Mouse (Mus musculus): ENCODE data around the gene Tssk1. TPM values are rescaled to one million over a fixed set of nuclear protein-coding genes. Genes with fewer than 3 reads are reported as not detected.

Tssk1 gene
- total and polyA plus RNA-seq, 3 experiments, result 0.16 TPM; not detected in 2

DNA sequence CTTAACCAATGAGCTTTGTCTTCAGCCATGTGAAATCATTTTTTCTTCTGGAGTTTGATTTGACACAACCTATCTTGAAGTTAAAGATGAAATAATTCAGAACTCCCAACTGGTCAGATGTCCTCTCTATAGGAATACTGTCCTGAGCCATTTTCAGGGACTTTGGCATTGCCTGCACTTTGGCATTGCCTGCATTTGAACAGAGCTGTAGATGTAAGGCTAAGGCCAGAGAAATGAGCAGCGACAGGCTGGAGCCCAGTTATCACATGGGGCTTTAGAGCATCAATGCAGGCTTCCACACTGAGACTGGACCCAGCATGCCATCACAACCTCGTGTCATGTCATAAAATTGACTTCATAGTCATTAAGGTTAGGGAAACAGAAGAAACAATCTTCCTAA lies 40.8 kb upstream of the Tssk1 start:
- H3K4me3 ChIP-seq (ENCODE audit: low read depth, low read length), result no peak overlapping the region
- no peak for TF ChIP-seq GATA2 (IDR thresholded peaks at IDR 0.05; ENCODE audit: borderline replicate concordance, low read depth, low read length)
- TF ChIP-seq TAL1 (conservative IDR thresholded peaks at IDR 0.05; ENCODE audit: low read depth, low read length), result no peak
- TF ChIP-seq CTCF (IDR thresholded peaks at IDR 0.05; ENCODE audit: low read depth, low read length), result no peak
- TF ChIP-seq POLR2AphosphoS5 (IDR thresholded peaks at IDR 0.05; ENCODE audit: insufficient replicate concordance, low read depth, low read length), result no peak
- no peak for TF ChIP-seq GATA1 (IDR thresholded peaks at IDR 0.05; ENCODE audit: borderline replicate concordance, low read length)
- H3K36me3 ChIP-seq (replicated peaks), result peaks cover 92% of the 10 kb centered on the region

DNA sequence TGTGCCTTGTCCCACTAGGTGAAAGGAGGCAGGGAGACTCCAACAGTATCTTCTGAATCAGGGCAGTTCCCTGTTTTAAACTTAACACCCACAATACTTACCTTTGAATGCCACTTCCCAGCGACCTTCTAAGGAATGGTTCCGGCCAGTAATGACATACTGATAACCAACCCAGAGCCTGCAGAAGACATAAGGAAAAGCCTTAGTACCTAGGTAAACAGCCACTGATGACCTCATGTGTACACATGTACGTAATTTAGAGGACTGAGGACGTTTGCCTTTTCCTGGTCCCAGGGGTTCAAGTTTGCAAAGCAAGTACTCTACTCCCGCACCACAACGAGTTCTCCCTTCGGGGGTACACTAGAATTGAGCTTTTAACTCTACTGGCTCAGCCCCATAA lies 36.9 kb upstream of the Tssk1 start:
- peaks cover under 1% of the 10 kb centered on the region; the same call in 1 of the 2 replicates for H3K4me1 ChIP-seq (ENCODE audit: insufficient read depth, low read depth, low read length)
- peaks cover 92% of the 10 kb centered on the region for H3K36me3 ChIP-seq (replicated peaks)
- H3K27me3 ChIP-seq (ENCODE audit: insufficient read depth, low read length), result no peaks in the 10 kb centered on the region
- no peak overlapping the region for H3K4me3 ChIP-seq (ENCODE audit: low read depth, low read length)
- TF ChIP-seq CTCF (IDR thresholded peaks at IDR 0.05; ENCODE audit: low read depth, low read length) (no peak), TAL1 (conservative IDR thresholded peaks at IDR 0.05; ENCODE audit: low read depth, low read length) (no peak), POLR2AphosphoS5 (IDR thresholded peaks at IDR 0.05; ENCODE audit: insufficient replicate concordance, low read depth, low read length) (no peak), GATA2 (IDR thresholded peaks at IDR 0.05; ENCODE audit: borderline replicate concordance, low read depth, low read length) (no peak), GATA1 (IDR thresholded peaks at IDR 0.05; ENCODE audit: borderline replicate concordance, low read length) (no peak)
- ATAC-seq (ENCODE audit: extremely low read depth, insufficient number of reproducible peaks, low FRiP score, poor library complexity, severe bottlenecking) (no peak), DNase-seq (ENCODE audit: low spot score) (no peak)
- no peaks in the 10 kb centered on the region for H3K9me3 ChIP-seq (replicated peaks)

More for the DNA sequence above, 40.8 kb upstream of the Tssk1 start:
- H3K27me3 ChIP-seq (ENCODE audit: insufficient read depth, low read length), result no peaks in the 10 kb centered on the region
- peaks cover 3% of the 10 kb centered on the region; the same call in 1 of the 2 replicates for H3K4me1 ChIP-seq (ENCODE audit: insufficient read depth, low read depth, low read length)
- DNase-seq (ENCODE audit: low spot score) (no peak), ATAC-seq (ENCODE audit: extremely low read depth, insufficient number of reproducible peaks, low FRiP score, poor library complexity, severe bottlenecking) (no peak)
- H3K9me3 ChIP-seq (replicated peaks), result no peaks in the 10 kb centered on the region

DNA sequence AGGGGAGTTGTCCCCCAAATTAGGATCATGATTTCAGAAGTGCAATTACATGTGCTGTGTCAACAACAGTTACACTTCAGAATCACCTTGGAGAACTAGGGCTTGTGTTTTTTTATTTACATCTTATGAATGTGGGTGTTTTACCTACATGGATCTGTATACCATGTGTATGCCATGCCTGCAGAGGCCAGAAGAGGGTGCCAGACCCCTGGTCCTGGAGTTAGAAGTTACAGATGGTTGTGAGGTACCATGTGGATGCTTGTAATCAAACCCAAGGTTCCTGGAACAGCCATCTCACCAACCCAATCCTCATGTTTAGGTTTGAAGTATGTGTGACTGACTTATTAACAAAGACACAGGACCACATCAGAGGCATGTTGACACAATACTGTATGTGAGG lies 35.4 kb upstream of the Tssk1 start:
- DNase-seq (ENCODE audit: low spot score) (no peak), ATAC-seq (ENCODE audit: extremely low read depth, insufficient number of reproducible peaks, low FRiP score, poor library complexity, severe bottlenecking) (0 out of 2 replicates have a peak, but pooled peaks have one; percentile 40)
- TF ChIP-seq CTCF (IDR thresholded peaks at IDR 0.05; ENCODE audit: low read depth, low read length) (0 out of 2 replicates have a peak, but pooled peaks have one; percentile 21), POLR2AphosphoS5 (IDR thresholded peaks at IDR 0.05; ENCODE audit: insufficient replicate concordance, low read depth, low read length) (no peak)
- Histone ChIP-seq H3K4me3 (ENCODE audit: low read depth, low read length) (no peak overlapping the region), H3K4me1 (ENCODE audit: insufficient read depth, low read depth, low read length) (peaks cover 3% of the 10 kb centered on the region; the same call in 1 of the 2 replicates), H3K27me3 (ENCODE audit: insufficient read depth, low read length) (no peaks in the 10 kb centered on the region), H3K36me3 (replicated peaks) (peaks cover 88% of the 10 kb centered on the region), H3K9me3 (replicated peaks) (no peaks in the 10 kb centered on the region)

DNA sequence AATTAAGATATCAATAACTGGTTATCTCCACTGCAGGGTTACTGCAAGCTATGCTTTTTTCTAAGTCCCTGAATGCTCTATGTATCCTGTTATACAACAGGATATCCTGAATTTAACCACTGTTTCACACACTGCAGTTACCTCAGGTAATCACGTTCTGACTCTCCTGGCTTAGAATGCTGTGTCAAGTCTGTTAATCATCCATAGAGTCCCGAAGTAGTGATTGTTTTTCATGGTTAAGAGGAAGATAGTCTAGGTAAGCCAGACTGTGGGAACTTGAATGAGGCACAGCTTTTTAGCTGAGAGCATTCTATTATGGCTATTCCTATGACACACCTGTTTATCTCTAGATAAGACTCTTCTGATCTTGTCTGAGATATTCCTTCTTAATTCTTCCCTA lies 28.7 kb upstream of the Tssk1 start:
- H3K36me3 ChIP-seq (replicated peaks), result peaks cover 81% of the 10 kb centered on the region
- ATAC-seq (ENCODE audit: extremely low read depth, insufficient number of reproducible peaks, low FRiP score, poor library complexity, severe bottlenecking) (no peak), DNase-seq (ENCODE audit: low spot score) (no peak)
- H3K27me3 ChIP-seq (ENCODE audit: insufficient read depth, low read length), result no peaks in the 10 kb centered on the region
- H3K4me3 ChIP-seq (ENCODE audit: low read depth, low read length), result no peak overlapping the region
- H3K4me1 ChIP-seq (ENCODE audit: insufficient read depth, low read depth, low read length), result peaks cover 25% of the 10 kb centered on the region
- TF ChIP-seq GATA1 (IDR thresholded peaks at IDR 0.05; ENCODE audit: borderline replicate concordance, low read length), result no peak
- no peaks in the 10 kb centered on the region for H3K9me3 ChIP-seq (replicated peaks)

DNA sequence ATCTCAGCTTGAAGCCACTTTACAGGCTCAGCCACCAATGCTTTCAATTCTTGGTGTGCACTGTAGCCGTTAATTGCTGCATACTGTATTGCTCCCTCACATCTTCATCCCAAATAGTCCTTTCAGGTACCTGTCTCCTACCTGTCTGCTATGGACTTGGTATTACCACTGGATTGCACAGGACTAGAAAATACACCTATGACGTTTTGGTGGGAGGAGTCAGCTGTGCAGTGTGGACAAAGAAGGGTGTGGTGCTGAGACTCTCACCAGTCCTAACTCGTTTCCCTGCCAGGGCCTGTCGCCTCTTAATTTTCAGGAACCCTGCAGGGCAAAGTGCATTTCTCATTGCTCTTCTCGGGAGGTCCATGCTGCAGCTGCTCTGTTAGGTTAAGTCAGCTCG lies 28.3 kb upstream of the Tssk1 start:
- peaks cover 81% of the 10 kb centered on the region for H3K36me3 ChIP-seq (replicated peaks)
- ATAC-seq (ENCODE audit: extremely low read depth, insufficient number of reproducible peaks, low FRiP score, poor library complexity, severe bottlenecking) (no peak), DNase-seq (ENCODE audit: low spot score) (no peak)
- TF ChIP-seq CTCF (IDR thresholded peaks at IDR 0.05; ENCODE audit: low read depth, low read length) (no peak), GATA1 (IDR thresholded peaks at IDR 0.05; ENCODE audit: borderline replicate concordance, low read length) (no peak), TAL1 (conservative IDR thresholded peaks at IDR 0.05; ENCODE audit: low read depth, low read length) (no peak), GATA2 (IDR thresholded peaks at IDR 0.05; ENCODE audit: borderline replicate concordance, low read depth, low read length) (no peak), POLR2AphosphoS5 (IDR thresholded peaks at IDR 0.05; ENCODE audit: insufficient replicate concordance, low read depth, low read length) (no peak)
- no peak overlapping the region for H3K4me3 ChIP-seq (ENCODE audit: low read depth, low read length)
- H3K27me3 ChIP-seq (ENCODE audit: insufficient read depth, low read length), result no peaks in the 10 kb centered on the region
- H3K9me3 ChIP-seq (replicated peaks), result no peaks in the 10 kb centered on the region
- H3K4me1 ChIP-seq (ENCODE audit: insufficient read depth, low read depth, low read length), result peaks cover 29% of the 10 kb centered on the region

DNA sequence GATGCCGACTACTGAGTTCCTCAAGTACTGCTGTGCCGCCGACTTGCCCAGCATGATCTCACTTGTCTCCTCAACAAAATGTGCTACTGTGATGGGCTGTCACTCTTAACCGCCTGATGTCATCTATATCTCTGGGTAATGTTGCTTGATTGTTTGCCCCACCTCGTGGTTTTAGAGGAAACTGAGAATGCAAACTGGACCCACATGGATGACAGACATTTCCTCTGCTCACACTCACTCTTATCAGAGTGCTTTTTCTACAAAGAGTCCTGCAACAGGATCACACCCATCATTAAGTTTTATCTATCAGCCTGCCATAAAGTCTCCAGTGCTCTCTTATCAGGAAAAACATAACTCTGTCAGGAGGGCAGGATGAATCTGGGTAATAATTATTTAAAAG lies 22.8 kb upstream of the Tssk1 start:
- peak; percentile 39 for DNase-seq (ENCODE audit: low spot score)
- H3K4me3 ChIP-seq (ENCODE audit: low read depth, low read length), result no peak overlapping the region
- ATAC-seq (ENCODE audit: extremely low read depth, insufficient number of reproducible peaks, low FRiP score, poor library complexity, severe bottlenecking), result peak; percentile 83
- H3K9me3 ChIP-seq (replicated peaks), result no peaks in the 10 kb centered on the region
- peak; percentile 56 for TF ChIP-seq TAL1 (conservative IDR thresholded peaks at IDR 0.05; ENCODE audit: low read depth, low read length)
- no peak for TF ChIP-seq GATA2 (IDR thresholded peaks at IDR 0.05; ENCODE audit: borderline replicate concordance, low read depth, low read length)
- peaks cover 65% of the 10 kb centered on the region for H3K4me1 ChIP-seq (ENCODE audit: insufficient read depth, low read depth, low read length)
- H3K36me3 ChIP-seq (replicated peaks), result peaks cover 74% of the 10 kb centered on the region
- H3K27me3 ChIP-seq (ENCODE audit: insufficient read depth, low read length), result no peaks in the 10 kb centered on the region

DNA sequence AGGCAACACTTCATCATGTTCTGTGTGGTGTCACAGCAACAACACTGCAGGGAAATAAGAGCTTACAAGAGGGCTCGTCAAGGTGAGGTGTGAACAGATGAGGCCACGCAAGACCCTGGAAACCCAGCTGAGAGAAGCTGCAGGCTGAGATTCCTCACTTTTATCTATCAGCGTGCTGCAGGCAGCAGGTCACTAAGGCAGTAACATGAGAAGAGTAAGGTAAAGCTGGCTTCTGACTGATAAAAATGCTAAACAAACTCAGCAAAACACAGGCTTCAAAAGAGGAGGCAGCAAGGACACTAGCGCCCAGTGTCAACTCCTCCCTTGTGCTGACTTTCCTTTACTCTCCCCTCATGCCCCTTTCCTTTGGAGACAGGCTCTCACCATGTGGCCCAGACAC lies 21.0 kb upstream of the Tssk1 start:
- peak; percentile 75 for TF ChIP-seq TAL1 (conservative IDR thresholded peaks at IDR 0.05; ENCODE audit: low read depth, low read length)
- TF ChIP-seq CTCF (IDR thresholded peaks at IDR 0.05; ENCODE audit: low read depth, low read length), result no peak
- TF ChIP-seq GATA2 (IDR thresholded peaks at IDR 0.05; ENCODE audit: borderline replicate concordance, low read depth, low read length), result no peak
- Histone ChIP-seq H3K9me3 (replicated peaks) (no peaks in the 10 kb centered on the region), H3K27me3 (ENCODE audit: insufficient read depth, low read length) (no peaks in the 10 kb centered on the region), H3K4me3 (ENCODE audit: low read depth, low read length) (peak overlapping the region; percentile 43; the same call in 1 of the 2 replicates), H3K36me3 (replicated peaks) (peaks cover 73% of the 10 kb centered on the region), H3K4me1 (ENCODE audit: insufficient read depth, low read depth, low read length) (peaks cover 67% of the 10 kb centered on the region)
- DNase-seq (ENCODE audit: low spot score) (no peak), ATAC-seq (ENCODE audit: extremely low read depth, insufficient number of reproducible peaks, low FRiP score, poor library complexity, severe bottlenecking) (peak; percentile 47)

Measured in G1E (cell line).